Mouse (Mus musculus): ENCODE measurements around the gene Drc1. TPM values are rescaled to one million over a fixed set of nuclear protein-coding genes. Genes with fewer than 3 reads are reported as not detected.
A peak's percentile ranks its signal among the peaks of the same experiment; 100 is the strongest.

Drc1 gene
- total RNA-seq, 2 experiments from 2014 or later, result 0.61 to 0.66 TPM

GRCm38 (mm10) chr5:30406876-30407275, 125.7 kb downstream of the Drc1 start:
- DNase-seq (ENCODE audit: low spot score in 2 of 2), result no peak

- no peak for DNase-seq (ENCODE audit: low spot score in 2 of 2)
These were observed 130.3 kb downstream of the Drc1 start for GRCm38 (mm10) chr5:30411524-30411923.

- DNase-seq (ENCODE audit: low spot score in 2 of 2), result peak in 1 of 2 experiments; percentile 14
These were observed 134.2 kb downstream of the Drc1 start for GRCm38 (mm10) chr5:30415381-30415780.

GRCm38 (mm10) chr5:30415876-30416275, 134.7 kb downstream of the Drc1 start:
- DNase-seq (ENCODE audit: low spot score in 2 of 2), result no peak

Other genes starting within 250 kb of the Drc1 start
- 10 to 100 TPM; 13.7 to 13.9 TPM for gene Tyms, start 207.8 kb upstream of the Drc1 start, total RNA-seq (2021)
- not detected for gene Garem2, start 176.2 kb upstream of the Drc1 start, total RNA-seq (2021)
- not detected for gene 3110082J24Rik, start 175.3 kb upstream of the Drc1 start, total RNA-seq (2021)
- 100 to 1,000 TPM; 527 to 755 TPM for gene Hadha, start 126.2 kb upstream of the Drc1 start, total RNA-seq (2021)
- 1,000 to 10,000 TPM in 1 of 2 experiments, 100 to 1,000 TPM in 1; 969 to 1,652 TPM for gene Hadhb, start 126.1 kb upstream of the Drc1 start, total RNA-seq (2021)
- not detected for gene Adgrf3, start 75.7 kb upstream of the Drc1 start, total RNA-seq (2021)
- gene Selenoi, start 48.8 kb upstream of the Drc1 start, total RNA-seq (2021), result 10 to 100 TPM; 19.2 to 21.0 TPM
- gene Otof, start 180.5 kb downstream of the Drc1 start, total RNA-seq (2021), result under 1 TPM; 0.03 to 0.16 TPM
- gene 1700001C02Rik, start 184.7 kb downstream of the Drc1 start, total RNA-seq (2021), result not detected

Measured in adrenal gland, adult 18-20 months (tissue).